Mouse (Mus musculus): Measurements from ENCODE around the gene Hist1h2bj. TPM values are rescaled to one million over a fixed set of nuclear protein-coding genes. Genes with fewer than 3 reads are reported as not detected.

Gene Hist1h2bj
- polyA plus RNA-seq, 1 experiment from 2014 or later, result 2.6 TPM

DNA sequence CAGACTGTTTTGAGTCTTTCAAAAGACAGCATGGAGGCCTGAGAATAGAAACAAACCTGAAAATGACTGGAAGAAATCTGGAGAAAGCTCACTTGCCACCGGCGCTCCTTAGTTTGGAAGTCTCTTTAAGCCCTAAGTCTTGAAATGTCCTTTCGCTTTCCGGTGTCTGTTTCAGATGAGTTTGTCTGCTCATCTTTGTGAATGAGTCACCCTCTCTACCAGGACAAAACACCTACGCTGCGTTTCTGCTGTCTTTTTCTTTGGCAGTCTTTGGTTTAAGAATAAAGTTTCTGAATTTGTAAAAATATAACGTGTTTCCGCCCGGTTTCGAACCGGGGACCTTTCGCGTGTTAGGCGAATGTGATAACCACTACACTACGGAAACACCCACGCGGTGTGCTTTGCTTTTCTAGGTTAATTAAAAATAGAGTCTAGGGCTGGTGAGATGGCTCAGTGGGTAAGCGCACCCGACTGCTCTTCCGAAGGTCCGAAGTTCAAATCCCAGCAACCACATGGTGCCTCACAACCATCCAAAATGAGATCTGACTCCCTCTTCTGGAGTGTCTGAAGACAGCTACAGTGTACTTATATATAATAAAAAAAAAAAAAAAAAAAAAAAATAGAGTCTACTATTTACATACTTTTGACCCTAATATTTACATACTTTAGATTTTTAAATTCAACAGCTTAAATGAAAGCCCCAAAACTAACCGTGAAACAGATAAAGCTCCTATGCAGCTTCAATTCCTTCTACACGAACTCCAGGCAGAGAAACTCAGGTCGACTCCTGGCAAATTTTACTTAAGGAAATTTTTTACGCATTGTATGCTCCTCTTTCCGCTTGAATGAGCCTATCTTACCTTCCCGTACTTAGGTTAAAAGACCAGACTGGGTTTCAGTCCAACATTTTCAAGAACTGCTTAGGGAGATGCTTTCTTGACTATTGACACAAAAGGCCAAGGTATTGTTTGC, 27.2 kb upstream of the Hist1h2bj start:
- 16% methylated on average over 27 of the region's 27 CpGs for whole genome bisulfite sequencing
- H3K4me2 ChIP-seq (ENCODE audit: low read length), result peak overlapping the region; percentile 52
- no peak; the same call in 1 of the 2 replicates for ATAC-seq (ENCODE audit: insufficient number of reproducible peaks, insufficient read depth, low FRiP score, low read depth)

DNA sequence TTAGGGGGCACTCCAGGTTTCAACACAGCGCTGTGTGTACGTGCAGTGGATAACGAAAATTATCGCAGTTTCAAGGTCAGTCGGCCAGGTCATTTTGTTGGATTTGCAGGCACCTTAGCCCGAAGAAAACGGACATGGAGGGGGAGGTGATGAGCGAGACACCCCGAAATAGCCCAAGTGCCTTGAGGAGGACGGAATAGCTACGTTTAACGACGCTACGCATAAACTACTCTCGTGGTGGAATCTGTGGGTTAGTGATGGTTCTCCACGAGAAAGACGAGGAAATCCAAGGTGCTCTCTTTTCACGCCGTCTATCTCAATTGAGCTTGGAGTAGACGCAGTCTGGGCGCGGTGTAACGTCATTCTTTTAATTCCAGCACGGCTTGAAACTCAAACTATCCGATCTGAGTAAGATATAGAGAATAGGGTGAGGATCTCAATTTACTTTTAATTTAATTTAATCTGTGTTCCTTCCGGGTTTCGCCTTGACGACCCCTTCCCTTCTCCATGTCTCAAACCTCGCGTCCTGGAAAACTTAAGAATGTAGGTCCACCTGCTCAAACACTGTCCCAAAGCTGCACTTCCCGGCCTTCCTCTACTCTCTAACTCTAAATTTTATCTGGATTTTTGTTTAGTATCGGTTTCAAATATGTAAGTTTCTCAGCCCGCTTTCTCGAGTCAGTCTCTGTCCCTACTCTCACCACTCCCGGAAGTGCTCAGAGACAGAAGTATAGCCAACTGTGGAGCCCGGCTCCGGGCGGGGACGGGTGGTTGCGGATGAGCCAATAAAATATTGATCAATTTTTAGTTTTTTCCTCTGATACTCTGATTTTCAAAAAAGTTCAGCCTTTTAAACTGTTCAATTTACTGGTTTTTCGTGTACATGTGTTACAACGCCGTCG, 22.8 kb upstream of the Hist1h2bj start:
- Histone ChIP-seq H3K4me1 (ENCODE audit: control insufficient read depth in 2 of 2, insufficient read depth in 2 of 2, low read length in 2 of 2) (no peaks in the 10 kb centered on the region), H3K9ac (ENCODE audit: low read length) (peak overlapping the region; percentile 73), H3K27me3 (ENCODE audit: control insufficient read depth, insufficient read depth, low read length) (peaks cover 8% of the 10 kb centered on the region), H3K27ac (replicated peaks in 1 of 2; ENCODE audit: control insufficient read depth in 1 of 2, insufficient read depth in 1 of 2, low read depth in 2 of 2, low read length in 2 of 2) (peak overlapping the region; percentile 0 to 28; a peak in 3 of 4 replicates), H3K4me2 (ENCODE audit: low read length) (peak overlapping the region; percentile 90), H3K4me3 (ENCODE audit: control insufficient read depth in 1 of 2, insufficient read depth in 1 of 2, low read depth in 1 of 2, low read length in 2 of 2) (peak overlapping the region; percentile 42 to 59), H3K36me3 (ENCODE audit: control insufficient read depth, insufficient read depth, low read length) (no peaks in the 10 kb centered on the region), H3K9me3 (ENCODE audit: control insufficient read depth, low read length) (0 out of 2 replicates have a peak, but pooled peaks cover 2% of the 10 kb centered on the region)
- no peak for ATAC-seq (ENCODE audit: insufficient number of reproducible peaks, insufficient read depth, low FRiP score, low read depth)
- under 1% methylated on average over 44 of the region's 44 CpGs for WGBS

More for the DNA sequence above, 27.2 kb upstream of the Hist1h2bj start:
- Histone ChIP-seq H3K27me3 (ENCODE audit: control insufficient read depth, insufficient read depth, low read length) (peaks cover 44% of the 10 kb centered on the region), H3K4me1 (ENCODE audit: control insufficient read depth in 2 of 2, insufficient read depth in 2 of 2, low read length in 2 of 2) (peaks cover 0 to 2% of the 10 kb centered on the region in 2 experiments; a peak in 2 of 4 replicates), H3K27ac (replicated peaks in 1 of 2; ENCODE audit: control insufficient read depth in 1 of 2, insufficient read depth in 1 of 2, low read depth in 2 of 2, low read length in 2 of 2) (no peak overlapping the region), H3K9me3 (ENCODE audit: control insufficient read depth, low read length) (0 out of 2 replicates have a peak, but pooled peaks cover 3% of the 10 kb centered on the region), H3K9ac (ENCODE audit: low read length) (no peak overlapping the region), H3K4me3 (ENCODE audit: control insufficient read depth in 1 of 2, insufficient read depth in 1 of 2, low read depth in 1 of 2, low read length in 2 of 2) (no peak overlapping the region; a peak in 1 of 4 replicates), H3K36me3 (ENCODE audit: control insufficient read depth, insufficient read depth, low read length) (no peaks in the 10 kb centered on the region)

DNA sequence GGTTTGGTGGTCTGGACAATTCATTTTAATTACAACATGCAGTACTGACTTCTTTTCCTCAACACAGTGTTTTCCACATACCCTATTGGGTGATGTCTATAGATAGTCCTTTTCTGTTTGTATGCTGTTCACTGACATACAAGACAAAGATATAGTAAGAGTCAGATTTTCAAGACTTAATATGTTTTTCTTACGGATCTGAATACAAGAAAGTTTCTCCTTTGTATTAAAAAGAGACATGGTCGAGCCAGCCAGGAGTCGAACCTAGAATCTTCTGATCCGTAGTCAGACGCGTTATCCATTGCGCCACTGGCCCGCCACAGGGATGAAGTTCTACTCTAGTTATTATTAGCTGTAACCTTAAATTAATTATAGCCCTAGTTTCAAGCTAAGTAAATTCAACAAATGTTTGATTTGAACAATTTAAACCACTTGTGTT, 22.1 kb upstream of the Hist1h2bj start:
- peak overlapping the region; percentile 73 for H3K9ac ChIP-seq (ENCODE audit: low read length)
- WGBS, result under 1% methylated on average over 8 of the region's 8 CpGs
- peaks cover 0 to 3% of the 10 kb centered on the region in 2 experiments; a peak in 1 of 4 replicates for H3K4me1 ChIP-seq (ENCODE audit: control insufficient read depth in 2 of 2, insufficient read depth in 2 of 2, low read length in 2 of 2)
- H3K27me3 ChIP-seq (ENCODE audit: control insufficient read depth, insufficient read depth, low read length), result peaks cover 4% of the 10 kb centered on the region; the same call in 1 of the 2 replicates
- H3K36me3 ChIP-seq (ENCODE audit: control insufficient read depth, insufficient read depth, low read length), result no peaks in the 10 kb centered on the region
- H3K4me3 ChIP-seq (ENCODE audit: control insufficient read depth in 1 of 2, insufficient read depth in 1 of 2, low read depth in 1 of 2, low read length in 2 of 2), result peak overlapping the region; percentile 58 to 59; a peak in 3 of 4 replicates
- H3K27ac ChIP-seq (replicated peaks in 1 of 2; ENCODE audit: control insufficient read depth in 1 of 2, insufficient read depth in 1 of 2, low read depth in 2 of 2, low read length in 2 of 2), result peak overlapping the region in 1 of 2 experiments; percentile 28; a peak in 1 of 4 replicates
- H3K4me2 ChIP-seq (ENCODE audit: low read length), result peak overlapping the region; percentile 90
- ATAC-seq (ENCODE audit: insufficient number of reproducible peaks, insufficient read depth, low FRiP score, low read depth), result peak; percentile 69; the same call in 1 of the 2 replicates
- no peaks in the 10 kb centered on the region for H3K9me3 ChIP-seq (ENCODE audit: control insufficient read depth, low read length)

DNA sequence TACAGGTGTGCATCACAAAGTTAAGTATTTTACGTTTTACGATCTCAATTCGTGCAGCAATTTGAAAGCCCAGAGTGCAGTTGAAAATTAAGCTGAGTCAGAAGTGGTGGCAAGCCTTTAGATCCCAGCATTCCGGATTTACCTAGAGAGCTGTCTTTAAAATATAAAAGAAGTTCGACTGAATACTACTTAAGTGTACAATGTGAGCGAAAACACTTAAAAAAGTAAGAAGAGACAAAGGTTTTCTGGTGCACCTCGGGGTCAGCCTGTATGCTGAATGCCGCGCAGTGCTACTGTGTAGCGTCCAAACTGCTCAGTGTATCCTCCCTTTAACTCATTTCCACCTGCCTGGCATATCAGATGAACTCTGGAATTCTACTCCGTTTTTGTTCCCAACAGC, 21.4 kb upstream of the Hist1h2bj start:
- WGBS, result under 1% methylated on average over 11 of the region's 11 CpGs
- peak overlapping the region; percentile 8 to 42; a peak in 2 of 4 replicates for H3K27ac ChIP-seq (replicated peaks in 1 of 2; ENCODE audit: control insufficient read depth in 1 of 2, insufficient read depth in 1 of 2, low read depth in 2 of 2, low read length in 2 of 2)
- no peaks in the 10 kb centered on the region for H3K9me3 ChIP-seq (ENCODE audit: control insufficient read depth, low read length)
- no peaks in the 10 kb centered on the region for H3K36me3 ChIP-seq (ENCODE audit: control insufficient read depth, insufficient read depth, low read length)
- H3K4me2 ChIP-seq (ENCODE audit: low read length), result peak overlapping the region; percentile 90
- peaks cover 0 to 3% of the 10 kb centered on the region in 2 experiments; a peak in 1 of 4 replicates for H3K4me1 ChIP-seq (ENCODE audit: control insufficient read depth in 2 of 2, insufficient read depth in 2 of 2, low read length in 2 of 2)
- no peak for ATAC-seq (ENCODE audit: insufficient number of reproducible peaks, insufficient read depth, low FRiP score, low read depth)
- H3K27me3 ChIP-seq (ENCODE audit: control insufficient read depth, insufficient read depth, low read length), result peaks cover under 1% of the 10 kb centered on the region; the same call in 1 of the 2 replicates
- peak overlapping the region; percentile 72 for H3K9ac ChIP-seq (ENCODE audit: low read length)
- H3K4me3 ChIP-seq (ENCODE audit: control insufficient read depth in 1 of 2, insufficient read depth in 1 of 2, low read depth in 1 of 2, low read length in 2 of 2), result peak overlapping the region; percentile 58 to 59

DNA sequence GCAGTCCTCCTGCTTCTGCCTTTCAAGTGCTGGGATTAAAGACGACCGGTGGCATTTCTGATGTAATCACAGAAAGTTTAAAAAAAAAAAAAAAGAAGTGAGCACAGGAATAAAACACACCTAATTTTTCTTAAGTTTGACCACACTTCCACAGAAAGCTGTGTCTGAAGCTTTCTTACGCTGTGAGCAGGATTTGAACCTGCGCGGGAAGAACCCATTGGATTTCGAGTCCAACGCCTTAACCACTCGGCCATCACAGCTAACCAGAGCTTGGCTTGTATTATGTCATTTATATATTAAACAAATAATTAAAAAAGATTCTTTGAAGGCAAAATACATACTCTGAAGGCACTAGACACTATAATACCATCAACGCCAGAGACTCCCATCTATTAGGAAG, 20.8 kb upstream of the Hist1h2bj start:
- no peak for ATAC-seq (ENCODE audit: insufficient number of reproducible peaks, insufficient read depth, low FRiP score, low read depth)

DNA sequence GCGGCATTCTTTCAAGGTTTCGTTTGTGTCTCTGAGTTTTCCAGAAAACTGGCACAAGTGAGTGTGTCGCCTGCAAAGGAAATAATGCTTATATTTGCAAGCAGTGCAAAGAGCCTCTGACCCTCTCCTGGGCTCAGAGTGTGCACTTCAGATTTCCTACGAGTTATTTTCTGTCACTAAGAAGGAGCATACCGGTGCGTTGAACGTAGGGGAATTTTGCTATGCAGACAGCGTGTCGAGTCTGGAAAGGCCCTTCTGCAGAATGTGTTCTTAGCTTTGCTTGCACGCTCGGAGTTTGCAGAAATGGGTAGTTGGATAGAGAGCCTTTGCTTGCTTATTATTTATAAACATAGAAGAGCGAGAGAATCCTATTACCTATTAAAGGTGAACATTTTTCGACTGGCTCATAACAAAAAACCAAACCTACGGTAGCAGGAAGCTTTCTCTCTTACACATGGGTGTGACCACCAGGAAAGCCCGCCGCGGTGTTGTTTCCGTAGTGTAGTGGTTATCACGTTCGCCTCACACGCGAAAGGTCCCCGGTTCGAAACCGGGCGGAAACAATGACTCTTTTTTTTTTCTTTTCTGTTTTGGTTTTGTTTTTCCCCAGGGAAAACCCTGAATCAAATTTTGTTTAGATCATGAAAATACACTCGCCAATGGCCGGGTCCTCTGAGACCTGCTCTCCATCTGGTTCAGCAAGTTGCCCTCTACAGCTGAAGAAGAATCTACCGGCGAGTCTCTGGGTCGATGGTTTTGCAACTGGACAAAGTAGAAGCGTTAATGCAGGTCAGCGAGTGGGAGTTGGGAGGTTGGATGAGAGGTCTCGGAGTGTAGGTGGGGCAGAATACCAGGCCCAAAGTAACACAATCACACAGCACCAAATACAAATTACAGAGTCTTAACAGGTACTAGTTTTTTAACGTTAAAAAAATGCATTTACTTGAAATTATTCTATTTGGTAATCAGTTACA, 16.7 kb upstream of the Hist1h2bj start:
- peak overlapping the region; percentile 67 for H3K9ac ChIP-seq (ENCODE audit: low read length)
- no peaks in the 10 kb centered on the region for H3K27me3 ChIP-seq (ENCODE audit: control insufficient read depth, insufficient read depth, low read length)
- no peaks in the 10 kb centered on the region for H3K36me3 ChIP-seq (ENCODE audit: control insufficient read depth, insufficient read depth, low read length)
- H3K27ac ChIP-seq (replicated peaks in 1 of 2; ENCODE audit: control insufficient read depth in 1 of 2, insufficient read depth in 1 of 2, low read depth in 2 of 2, low read length in 2 of 2), result peak overlapping the region; percentile 5 to 15; a peak in 2 of 4 replicates
- WGBS, result 2% methylated on average over 35 of the region's 35 CpGs
- peak overlapping the region; percentile 53 for H3K4me3 ChIP-seq (ENCODE audit: control insufficient read depth in 1 of 2, insufficient read depth in 1 of 2, low read depth in 1 of 2, low read length in 2 of 2)
- H3K4me1 ChIP-seq (ENCODE audit: control insufficient read depth in 2 of 2, insufficient read depth in 2 of 2, low read length in 2 of 2), result peaks cover 0 to 8% of the 10 kb centered on the region in 2 experiments; a peak in 2 of 4 replicates
- no peak for ATAC-seq (ENCODE audit: insufficient number of reproducible peaks, insufficient read depth, low FRiP score, low read depth)
- peak overlapping the region; percentile 64 for H3K4me2 ChIP-seq (ENCODE audit: low read length)
- no peaks in the 10 kb centered on the region for H3K9me3 ChIP-seq (ENCODE audit: control insufficient read depth, low read length)

More for the DNA sequence above, 20.8 kb upstream of the Hist1h2bj start:
- Histone ChIP-seq H3K4me1 (ENCODE audit: control insufficient read depth in 2 of 2, insufficient read depth in 2 of 2, low read length in 2 of 2) (peaks cover 0 to 3% of the 10 kb centered on the region in 2 experiments; a peak in 2 of 4 replicates), H3K9ac (ENCODE audit: low read length) (peak overlapping the region; percentile 72), H3K9me3 (ENCODE audit: control insufficient read depth, low read length) (no peaks in the 10 kb centered on the region), H3K27ac (replicated peaks in 1 of 2; ENCODE audit: control insufficient read depth in 1 of 2, insufficient read depth in 1 of 2, low read depth in 2 of 2, low read length in 2 of 2) (peak overlapping the region in 1 of 2 experiments; percentile 42; a peak in 1 of 4 replicates), H3K4me2 (ENCODE audit: low read length) (peak overlapping the region; percentile 90), H3K27me3 (ENCODE audit: control insufficient read depth, insufficient read depth, low read length) (no peaks in the 10 kb centered on the region), H3K36me3 (ENCODE audit: control insufficient read depth, insufficient read depth, low read length) (no peaks in the 10 kb centered on the region), H3K4me3 (ENCODE audit: control insufficient read depth in 1 of 2, insufficient read depth in 1 of 2, low read depth in 1 of 2, low read length in 2 of 2) (peak overlapping the region; percentile 58 to 59)
- WGBS, result 2% methylated on average over 9 of the region's 9 CpGs
